Mouse (Mus musculus) G1E (cell line): ENCODE measurements around the gene Slc39a7. TPM values are rescaled to one million over a fixed set of nuclear protein-coding genes. Genes with fewer than 3 reads are reported as not detected.

ENCODE experiments used
- ATAC-seq: 2 replicates; pipeline ENCODE4 v1.8.0; 2016; ENCODE audit warnings: mild to moderate bottlenecking; ENCODE audit not compliant: insufficient number of reproducible peaks, poor library complexity, low FRiP score, severe bottlenecking; ENCODE audit errors: extremely low read depth
- DNase-seq: peaks from one replicate; pipeline ENCODE4 v3.0.0; 2012; ENCODE audit warnings: low spot score
- H3K27me3 ChIP-seq: 2 replicates; pipeline ENCODE4 v1.6.1; 2012; ENCODE audit warnings: mild to moderate bottlenecking, low read length, inconsistent platforms; ENCODE audit not compliant: insufficient read depth
- H3K36me3 ChIP-seq: replicated peaks from 2 replicates; pipeline ENCODE3; 2012; ENCODE audit warnings: mild to moderate bottlenecking, inconsistent platforms
- H3K4me1 ChIP-seq: 2 replicates; pipeline ENCODE4 v1.6.1; 2012; ENCODE audit warnings: low read depth, low read length, inconsistent platforms, mixed read lengths; ENCODE audit not compliant: insufficient read depth
- H3K4me3 ChIP-seq: 2 replicates; pipeline ENCODE4 v1.5.1; 2012; ENCODE audit warnings: low read depth, mild to moderate bottlenecking, inconsistent platforms, low read length, moderate library complexity, mixed read lengths
- H3K9me3 ChIP-seq: replicated peaks from 2 replicates; pipeline ENCODE4 v1.6.1; 2012; ENCODE audit warnings: inconsistent platforms
- CTCF ChIP-seq: IDR thresholded peaks from 2 replicates; pipeline ENCODE4 v1.5.1; 2012; ENCODE audit warnings: low read depth, low read length, inconsistent platforms, mixed read lengths
- GATA1 ChIP-seq: IDR thresholded peaks from 2 replicates; pipeline ENCODE4 v1.6.1; 2012; ENCODE audit warnings: borderline replicate concordance, low read length, inconsistent platforms, mixed read lengths
- GATA2 ChIP-seq: IDR thresholded peaks from 2 replicates; pipeline ENCODE4 v1.6.1; 2012; ENCODE audit warnings: low read depth, low read length, inconsistent platforms, borderline replicate concordance
- POLR2AphosphoS5 ChIP-seq: IDR thresholded peaks from 2 replicates; pipeline ENCODE4 v1.6.1; 2012; ENCODE audit warnings: low read depth, low read length, inconsistent platforms; ENCODE audit not compliant: insufficient replicate concordance
- TAL1 ChIP-seq: conservative IDR thresholded peaks from 2 replicates; pipeline ENCODE4 v1.6.1; 2012; ENCODE audit warnings: low read depth, low read length, inconsistent platforms, mixed read lengths
- polyA plus RNA-seq: library from polyadenylated mRNA; stranded (reverse); fragments of >175 nt; gene quantifications from 2 replicates; pipeline ENCODE4 v1.2.3, GENCODE M21; 2012
- total RNA-seq, 2 experiments: library from RNA; stranded (forward) in 1 of 2; stranded (reverse) in 1 of 2; fragments of 200-1000 nt in 1 of 2; fragments of >200 nt in 1 of 2; fragmentation: Nextera tagmentation in 1 of 2; gene quantifications; 2 replicates each; pipeline ENCODE4 v1.2.3; 2014 to 2017

Slc39a7 gene
- total and polyA plus RNA-seq, 3 experiments, result 17.5 to 98.1 (median 58.0) TPM

- Histone ChIP-seq H3K36me3 (peaks cover 67% of the 10 kb centered on the region), H3K4me3 (peak within 1 kb of the TSS; percentile 83), H3K27me3 (no peaks in the 10 kb centered on the region), H3K9me3 (peaks cover 32% of the 10 kb centered on the region), H3K4me1 (peaks cover 58% of the 10 kb centered on the region)
- ATAC-seq, result no peak
- peak; percentile 95 for DNase-seq
- TF ChIP-seq GATA1, result no peak
- TF ChIP-seq GATA2, result no peak
- no peak for TF ChIP-seq POLR2AphosphoS5
- no peak for TF ChIP-seq CTCF
- TF ChIP-seq TAL1, result no peak
These were observed 7.1 kb downstream of the Slc39a7 start, which contains the start of gene Ring1 for GRCm38 (mm10) chr17:34024317-34024821. Ring1 (minus strand) TSS chr17:34024680.

- no peaks in the 10 kb centered on the region for H3K27me3 ChIP-seq
- peaks cover 61% of the 10 kb centered on the region for H3K36me3 ChIP-seq
- peaks cover 36% of the 10 kb centered on the region for H3K9me3 ChIP-seq
- peaks cover 51% of the 10 kb centered on the region for H3K4me1 ChIP-seq
- peak overlapping the region; percentile 83 for H3K4me3 ChIP-seq
- ATAC-seq (no peak), DNase-seq (no peak)
- TF ChIP-seq GATA2, result no peak
- TF ChIP-seq POLR2AphosphoS5, result no peak
- TF ChIP-seq TAL1, result no peak
- no peak for TF ChIP-seq CTCF
- no peak for TF ChIP-seq GATA1
These were observed 7.8 kb downstream of the Slc39a7 start for GRCm38 (mm10) chr17:34023678-34024077.

DNA sequence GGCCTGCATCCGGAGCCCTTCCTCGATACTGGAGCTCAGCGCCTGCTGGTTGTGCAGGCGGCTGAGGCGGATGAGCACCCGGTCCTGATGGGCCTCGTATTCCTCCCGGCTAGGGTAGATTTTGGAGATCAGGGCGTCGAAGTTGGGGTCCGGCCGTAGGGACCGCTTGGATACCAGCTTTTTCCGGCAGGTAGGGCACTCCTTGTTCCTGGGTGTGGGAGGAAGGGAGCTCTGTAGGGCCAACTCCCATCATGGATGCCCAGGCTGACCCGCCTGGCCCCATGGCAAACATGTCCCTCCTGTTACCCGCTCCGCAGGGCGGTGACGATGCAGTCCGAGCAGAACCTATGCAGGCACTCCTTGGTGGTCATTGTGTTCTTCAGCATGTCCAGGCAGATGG, 8.5 kb downstream of the Slc39a7 start:
- Histone ChIP-seq H3K4me1 (peaks cover 44% of the 10 kb centered on the region), H3K9me3 (peaks cover 36% of the 10 kb centered on the region), H3K36me3 (peaks cover 54% of the 10 kb centered on the region), H3K4me3 (no peak overlapping the region; the same call in 1 of the 2 replicates), H3K27me3 (no peaks in the 10 kb centered on the region)
- ATAC-seq (no peak), DNase-seq (no peak)
- TF ChIP-seq GATA2 (no peak), POLR2AphosphoS5 (no peak), TAL1 (no peak), CTCF (no peak), GATA1 (no peak)

GRCm38 (mm10) chr17:34022414-34022783, 9.1 kb downstream of the Slc39a7 start:
- no peak overlapping the region; the same call in 1 of the 2 replicates for H3K4me3 ChIP-seq
- ATAC-seq, result no peak
- H3K27me3 ChIP-seq, result no peaks in the 10 kb centered on the region
- H3K9me3 ChIP-seq, result peaks cover 36% of the 10 kb centered on the region
- H3K36me3 ChIP-seq, result peaks cover 53% of the 10 kb centered on the region
- no peak for TF ChIP-seq TAL1
- TF ChIP-seq GATA2, result no peak
- TF ChIP-seq POLR2AphosphoS5, result no peak
- no peak for TF ChIP-seq GATA1
- TF ChIP-seq CTCF, result no peak
- no peak for DNase-seq
- peaks cover 39% of the 10 kb centered on the region for H3K4me1 ChIP-seq

GRCm38 (mm10) chr17:34021539-34022413, 9.7 kb downstream of the Slc39a7 start:
- Histone ChIP-seq H3K36me3 (peaks cover 48% of the 10 kb centered on the region), H3K4me1 (peaks cover 33% of the 10 kb centered on the region), H3K27me3 (no peaks in the 10 kb centered on the region), H3K9me3 (peaks cover 36% of the 10 kb centered on the region), H3K4me3 (no peak overlapping the region)
- no peak for DNase-seq
- no peak for ATAC-seq
- TF ChIP-seq TAL1, result no peak
- no peak for TF ChIP-seq POLR2AphosphoS5
- TF ChIP-seq GATA2, result no peak
- TF ChIP-seq CTCF, result no peak
- TF ChIP-seq GATA1, result no peak

- Histone ChIP-seq H3K36me3 (no peaks in the 10 kb centered on the region), H3K9me3 (peaks cover 14% of the 10 kb centered on the region), H3K4me3 (no peak overlapping the region), H3K27me3 (peaks cover 11% of the 10 kb centered on the region; the same call in 1 of the 2 replicates), H3K4me1 (no peaks in the 10 kb centered on the region)
- no peak for ATAC-seq
- DNase-seq, result no peak
- TF ChIP-seq GATA2, result no peak
- no peak for TF ChIP-seq TAL1
- no peak for TF ChIP-seq GATA1
- no peak for TF ChIP-seq CTCF
- no peak for TF ChIP-seq POLR2AphosphoS5
These were observed 18.0 kb downstream of the Slc39a7 start for GRCm38 (mm10) chr17:34013436-34013835.
